Mouse (Mus musculus): ENCODE measurements around the gene Engase.
A peak's percentile ranks its signal among the peaks of the same experiment; 100 is the strongest.

Engase gene

GRCm38 (mm10) chr11:118486881-118487772, 10.5 kb downstream of the Engase start:
- DNase-seq (ENCODE audit: low read depth, low spot score), result no peak

DNA sequence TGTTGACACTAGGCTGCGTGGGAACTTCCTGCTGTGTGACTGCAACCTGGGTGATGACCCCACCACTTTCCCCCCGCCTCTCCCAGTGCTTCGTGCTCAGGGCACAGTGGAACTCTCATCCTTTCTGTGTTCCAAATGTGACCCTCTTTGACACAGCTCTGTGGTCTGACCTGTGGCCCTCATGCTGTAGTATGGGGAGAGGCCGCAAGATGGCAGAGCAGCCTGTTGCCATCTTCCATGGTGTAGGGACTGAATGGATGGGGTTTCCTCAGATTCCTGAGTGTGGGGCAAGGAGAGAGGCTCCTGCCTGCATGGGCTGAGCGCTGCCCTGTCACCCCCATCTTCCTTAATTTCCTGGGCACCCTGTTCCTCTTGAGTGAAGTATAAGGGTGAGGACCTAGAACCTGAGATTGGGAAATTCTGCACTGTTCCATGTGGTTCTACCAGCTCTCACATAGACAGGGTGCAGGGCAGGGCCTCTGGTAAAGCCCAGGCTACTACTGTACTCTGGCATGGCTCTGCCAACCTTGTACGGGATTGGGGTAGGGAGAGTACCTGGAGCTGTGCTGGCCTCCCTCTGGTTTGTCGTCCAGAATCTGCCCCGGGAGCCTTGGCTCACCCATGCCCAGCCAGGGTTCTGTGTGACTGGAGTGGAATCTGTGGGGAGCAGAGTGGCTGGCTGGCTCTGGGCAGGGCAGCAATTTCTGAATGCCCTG, 11.7 kb downstream of the Engase start:
- no peak for DNase-seq (ENCODE audit: low read depth, low spot score)

DNA sequence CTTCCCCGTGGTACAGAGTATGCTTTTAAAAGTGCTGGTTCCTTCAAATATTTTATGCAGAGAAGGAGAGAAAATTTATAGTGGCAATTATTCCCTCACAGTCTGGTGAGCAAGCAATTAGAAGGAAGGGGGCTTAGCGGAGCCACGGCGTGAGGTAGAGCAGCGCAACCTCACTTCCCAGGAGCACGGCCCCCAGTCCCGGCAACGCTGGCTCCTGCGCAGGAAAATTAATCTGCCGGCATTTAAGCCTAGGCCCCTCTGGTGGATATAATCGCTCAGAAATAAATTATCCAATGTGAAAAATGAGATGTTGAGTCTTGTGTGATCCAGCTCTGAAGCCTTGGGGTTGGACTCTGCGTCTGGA, 12.3 kb downstream of the Engase start:
- DNase-seq (ENCODE audit: low read depth, low spot score), result no peak

- DNase-seq (ENCODE audit: low read depth, low spot score), result no peak
These were observed 14.1 kb downstream of the Engase start for GRCm38 (mm10) chr11:118490566-118491218.

- no peak for DNase-seq (ENCODE audit: low read depth, low spot score)
These were observed 14.6 kb downstream of the Engase start for GRCm38 (mm10) chr11:118491230-118491629.

DNA sequence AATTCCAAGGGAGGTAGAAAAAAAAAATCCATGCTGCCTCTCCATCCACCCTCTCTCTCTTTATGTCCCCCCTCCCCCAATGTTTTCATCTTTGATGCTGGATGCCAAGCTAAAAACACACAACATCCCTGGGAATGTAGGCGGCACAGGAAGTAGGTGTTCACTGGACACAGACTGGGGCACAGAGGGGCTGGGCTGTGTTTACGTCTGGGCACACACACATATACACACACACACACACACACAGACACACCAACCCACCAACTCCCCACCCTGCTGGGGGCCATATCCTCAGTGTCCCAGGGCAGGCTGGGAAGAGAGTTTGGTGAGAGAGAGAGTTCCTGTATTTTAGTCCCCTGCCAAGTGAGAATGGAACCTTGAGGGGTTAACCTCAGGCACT, 16.8 kb downstream of the Engase start:
- no peak for DNase-seq (ENCODE audit: low read depth, low spot score)

DNA sequence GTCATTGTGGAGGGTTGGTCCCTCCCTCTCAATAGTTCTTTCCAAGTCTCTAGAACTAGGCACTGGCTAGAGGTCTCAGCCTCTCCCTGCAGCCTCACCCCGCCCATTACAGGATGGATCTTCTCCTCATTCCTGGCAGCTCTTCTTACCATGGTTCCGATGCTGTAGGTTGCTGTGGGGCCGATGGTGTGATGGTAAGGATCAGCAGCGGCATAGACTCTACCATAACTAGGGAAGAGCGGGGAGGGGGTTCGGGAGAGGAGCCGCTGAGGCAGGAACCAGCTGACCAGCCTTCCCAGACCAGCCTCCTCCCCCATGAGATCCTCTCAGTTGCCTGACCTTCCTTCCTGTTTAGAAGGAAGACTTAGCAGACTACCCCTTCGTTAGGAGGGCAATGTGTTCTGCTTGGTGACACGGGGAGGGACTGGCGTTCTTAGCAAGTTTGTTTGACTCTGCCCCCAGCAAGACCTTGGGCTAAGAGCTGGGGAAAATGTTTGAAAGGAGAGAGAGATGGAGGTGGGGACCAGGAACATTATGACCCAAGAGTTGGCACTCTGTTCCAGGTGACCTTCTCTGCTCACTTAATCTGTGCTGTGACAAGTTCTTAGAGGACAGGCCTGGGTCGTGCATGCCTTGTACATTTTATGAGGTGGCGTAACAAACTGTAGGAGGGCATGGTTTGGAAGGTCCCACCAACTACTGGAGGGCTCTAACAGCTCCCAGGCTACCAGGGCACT, 17.5 kb downstream of the Engase start:
- DNase-seq (ENCODE audit: low read depth, low spot score), result no peak

DNA sequence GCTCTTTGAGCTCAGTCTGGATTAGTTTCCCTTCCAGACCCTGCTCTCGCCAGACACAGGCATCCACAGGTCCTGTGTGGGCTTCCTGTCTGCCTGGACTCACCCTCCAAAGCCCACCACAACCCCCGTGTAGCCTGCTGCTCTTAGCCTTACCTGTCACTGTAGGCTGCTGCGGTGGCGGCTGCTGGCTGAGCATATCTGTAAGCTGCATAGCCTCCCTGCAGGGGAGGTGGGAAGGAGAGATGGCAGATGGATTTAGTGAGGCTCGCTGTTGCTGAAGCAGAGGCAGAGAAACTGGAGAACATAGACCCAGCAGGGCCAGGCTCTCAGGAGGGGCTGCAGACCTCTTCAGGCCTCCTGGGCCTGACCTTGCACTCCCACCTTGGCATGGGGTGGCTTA, 18.4 kb downstream of the Engase start:
- peak; percentile 82 for DNase-seq (ENCODE audit: low read depth, low spot score)

- no peak for DNase-seq (ENCODE audit: low read depth, low spot score)
These were observed 19.5 kb downstream of the Engase start for GRCm38 (mm10) chr11:118496066-118496689.

DNA sequence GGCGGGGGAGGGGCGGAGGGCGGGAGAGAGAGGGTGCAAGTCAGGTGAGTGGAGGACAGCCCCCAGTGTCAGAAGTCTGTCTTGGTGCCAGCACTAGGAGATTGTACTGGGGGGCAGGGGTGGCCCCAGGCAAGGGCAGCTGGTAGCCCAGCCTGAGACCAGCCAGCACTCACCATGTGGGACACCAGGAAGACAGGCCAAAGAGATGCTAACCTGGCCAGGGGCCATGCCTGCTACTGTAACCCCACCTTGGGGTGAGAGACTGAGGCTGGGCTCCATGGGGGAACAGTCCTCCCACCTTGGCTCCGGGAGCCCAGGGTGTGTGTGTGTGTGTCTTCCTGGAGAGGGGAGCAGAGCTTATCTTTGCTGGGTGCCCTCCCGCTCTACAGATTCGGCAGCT, 26.4 kb downstream of the Engase start:
- DNase-seq (ENCODE audit: low read depth, low spot score), result no peak

DNA sequence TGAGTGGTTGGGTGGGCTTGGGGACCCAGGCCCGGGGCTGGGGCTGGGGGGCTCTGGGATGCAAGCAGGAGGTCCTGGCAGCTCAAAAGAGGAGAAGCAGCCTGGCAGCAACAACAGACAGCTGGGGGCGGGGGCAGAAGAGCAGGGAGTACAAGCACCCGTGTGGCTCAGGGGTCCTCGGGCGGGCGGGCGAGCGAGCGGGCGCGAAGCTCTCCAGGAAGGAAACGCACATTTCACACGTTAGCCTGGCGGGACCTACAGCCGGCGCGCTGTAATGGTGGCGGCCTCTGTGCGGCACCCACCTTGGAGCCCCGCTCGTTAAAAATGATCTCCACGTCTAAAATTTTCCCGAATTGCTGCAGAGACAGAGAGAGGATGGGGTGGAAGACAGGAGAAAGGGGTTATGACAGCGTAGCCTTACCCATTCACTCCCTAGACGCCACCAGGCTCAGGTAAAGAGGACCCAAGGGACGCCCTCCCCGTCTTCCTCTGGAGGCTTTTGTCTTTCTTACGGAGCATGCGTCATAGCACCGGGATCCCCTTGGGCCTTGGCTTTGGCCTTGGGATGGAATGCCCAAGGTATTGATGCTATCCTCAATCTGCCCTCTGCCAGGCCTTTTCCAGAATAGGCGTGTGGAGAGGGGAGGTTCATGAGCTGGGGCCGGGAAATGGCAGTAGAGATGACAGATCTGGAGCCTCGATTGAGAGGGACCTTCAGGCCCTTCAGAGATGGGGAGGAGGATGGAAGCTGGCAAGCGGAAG, 27.0 kb downstream of the Engase start:
- DNase-seq (ENCODE audit: low read depth, low spot score), result no peak

- DNase-seq (ENCODE audit: low read depth, low spot score), result peak; percentile 70
These were observed 27.5 kb downstream of the Engase start for GRCm38 (mm10) chr11:118504180-118504454.

DNA sequence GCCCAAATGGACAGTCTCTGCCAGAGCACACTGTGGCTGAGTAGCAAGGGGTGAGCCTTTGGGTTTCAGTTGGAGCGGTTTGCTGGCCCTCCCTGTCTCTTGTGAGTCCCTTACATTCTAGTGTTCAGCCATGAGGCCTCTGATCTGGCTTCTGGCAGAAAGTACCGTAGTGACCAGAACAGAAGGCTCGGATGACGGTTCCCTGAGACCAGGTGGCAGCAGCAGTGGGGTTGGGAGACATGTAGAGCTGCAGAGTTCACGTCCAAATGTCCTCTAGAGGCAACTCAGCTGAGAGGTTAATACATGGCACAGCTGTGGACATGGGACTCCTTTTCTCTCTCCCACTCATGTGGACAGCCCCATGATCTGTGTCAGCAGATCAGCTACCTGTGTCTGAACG, 30.5 kb downstream of the Engase start:
- peak; percentile 79 for DNase-seq (ENCODE audit: low read depth, low spot score)

DNA sequence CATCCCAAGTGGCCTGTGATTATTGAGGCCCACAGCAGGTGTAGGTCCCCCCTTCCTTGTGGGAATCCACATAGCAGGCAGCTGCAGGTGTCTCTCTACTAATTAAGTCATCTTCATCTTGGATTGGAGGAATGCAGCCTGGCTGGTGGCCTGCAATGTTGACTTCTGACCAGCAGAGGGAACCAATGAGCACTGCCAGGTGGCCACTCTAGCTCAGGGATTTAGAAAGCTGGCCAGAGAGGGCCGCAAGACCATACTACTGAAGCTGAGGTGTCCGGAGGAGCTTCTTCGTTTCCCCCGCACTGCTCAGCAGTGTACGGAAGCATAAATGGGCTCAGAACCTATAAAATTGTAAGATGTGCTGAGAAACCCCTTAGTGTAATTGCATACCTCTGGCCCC, 31.3 kb downstream of the Engase start:
- DNase-seq (ENCODE audit: low read depth, low spot score), result peak; percentile 91

- no peak for DNase-seq (ENCODE audit: low read depth, low spot score)
These were observed 31.7 kb downstream of the Engase start for GRCm38 (mm10) chr11:118508341-118508740.

DNA sequence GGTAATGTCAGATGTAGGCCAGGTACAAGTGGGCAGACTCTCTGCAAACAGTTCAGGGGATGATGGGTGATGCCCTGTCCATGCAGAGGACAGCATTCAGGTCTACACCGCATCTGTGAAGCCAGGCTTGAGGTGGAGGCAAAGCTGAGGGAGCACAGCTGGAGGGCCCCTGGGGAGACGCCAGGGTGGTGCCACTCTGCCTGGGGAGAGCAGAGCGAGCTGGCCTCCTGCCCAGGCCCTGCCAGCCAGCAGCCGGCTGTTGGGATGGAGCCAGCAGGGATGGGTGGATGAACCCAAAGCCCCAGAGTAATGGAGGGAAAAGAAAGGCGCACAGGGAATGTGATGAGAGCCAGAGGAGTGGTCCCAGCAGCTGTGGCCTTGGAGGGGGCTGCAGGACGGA, 35.2 kb downstream of the Engase start:
- DNase-seq (ENCODE audit: low read depth, low spot score), result peak; percentile 72

GRCm38 (mm10) chr11:118512257-118512910, 35.8 kb downstream of the Engase start:
- no peak for DNase-seq (ENCODE audit: low read depth, low spot score)

DNA sequence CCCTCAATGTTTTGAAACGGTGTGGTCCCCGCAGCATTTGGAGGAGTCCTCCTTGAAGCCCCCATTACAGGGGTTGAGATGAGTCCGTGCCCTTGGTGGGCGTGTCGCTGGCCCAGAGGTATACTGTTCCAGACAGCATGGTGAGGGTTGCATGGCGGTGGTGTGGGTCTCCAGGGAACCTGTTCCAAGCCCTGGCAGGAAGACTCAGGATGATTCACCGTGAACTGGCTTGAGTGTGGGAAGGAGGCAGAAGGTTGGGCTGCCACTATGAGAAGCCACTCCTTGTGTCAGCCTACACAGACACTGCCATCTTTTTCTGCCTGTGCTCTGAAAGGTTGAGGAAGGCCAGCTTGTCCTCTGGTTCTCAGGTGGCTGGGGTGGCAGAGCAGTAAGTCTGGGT, 41.3 kb downstream of the Engase start:
- peak; percentile 49 for DNase-seq (ENCODE audit: low read depth, low spot score)

DNA sequence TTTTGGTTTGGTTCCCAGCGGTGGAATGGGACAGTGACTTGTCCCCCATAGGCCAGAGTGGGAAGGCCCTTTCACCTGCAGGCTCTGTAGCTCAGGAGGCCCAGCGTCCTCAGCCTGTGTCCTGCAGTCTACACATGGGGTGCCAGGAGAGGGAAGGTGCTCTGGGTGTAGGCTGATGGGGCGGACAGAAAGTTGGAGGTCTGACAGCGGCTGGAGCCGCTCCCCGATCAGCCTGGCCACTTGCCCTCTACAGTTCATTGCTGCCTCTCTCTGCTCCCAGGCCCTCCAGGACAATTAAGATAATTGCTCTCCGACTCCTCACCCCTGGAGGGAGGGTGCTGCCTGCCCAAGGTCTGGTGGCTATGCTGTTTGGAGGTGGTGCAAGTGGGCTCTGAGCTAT, 42.1 kb downstream of the Engase start:
- no peak for DNase-seq (ENCODE audit: low read depth, low spot score)

DNA sequence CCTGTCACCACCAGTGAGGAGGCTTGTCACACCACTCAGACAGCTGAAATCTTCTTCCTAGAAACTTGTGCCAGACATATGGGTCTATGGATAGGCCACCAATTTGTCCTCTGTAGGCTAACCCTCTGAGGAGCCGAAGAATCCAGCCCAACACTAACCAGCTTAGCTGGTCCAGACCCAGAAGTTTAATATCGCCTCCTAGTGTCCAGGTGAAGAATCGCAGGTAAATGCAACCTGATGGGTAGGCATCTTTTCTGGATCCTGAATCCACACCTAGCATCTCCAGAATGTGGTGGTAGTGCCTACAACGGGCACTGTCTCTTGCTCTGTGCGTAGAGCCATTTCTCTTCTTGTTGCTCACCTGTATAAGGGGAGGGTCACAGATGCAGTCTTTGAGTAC, 43.6 kb downstream of the Engase start:
- no peak for DNase-seq (ENCODE audit: low read depth, low spot score)

Data from brain, adult 2 months (tissue).